Mouse (Mus musculus) cerebellum, adult 11 months (tissue): ENCODE data around the gene D11Wsu47e.

Experiments
- DNase-seq: peaks from one replicate; pipeline ENCODE4 v3.0.0; 2022

The D11Wsu47e gene

GRCm38 (mm10) chr11:113709272-113709671 lies 25.1 kb downstream of the D11Wsu47e start:
- no peak for DNase-seq

- no peak for DNase-seq
Observed at GRCm38 (mm10) chr11:113709731-113710256, 25.6 kb downstream of the D11Wsu47e start, which contains the start of gene Cpsf4l. Gene Cpsf4l (minus strand): TSS chr11:113710017.

- no peak for DNase-seq
Observed at GRCm38 (mm10) chr11:113710257-113710777, 26.1 kb downstream of the D11Wsu47e start.

- DNase-seq: no peak
Observed at GRCm38 (mm10) chr11:113711061-113711460, 26.8 kb downstream of the D11Wsu47e start.

- no peak for DNase-seq
Observed at GRCm38 (mm10) chr11:113715078-113715674, 31.0 kb downstream of the D11Wsu47e start.

- DNase-seq: no peak
Observed at GRCm38 (mm10) chr11:113716132-113716531, 31.9 kb downstream of the D11Wsu47e start.

- DNase-seq: no peak
Observed at GRCm38 (mm10) chr11:113717767-113718424, 33.7 kb downstream of the D11Wsu47e start.

- DNase-seq: no peak
Observed at GRCm38 (mm10) chr11:113722405-113723090, 38.3 kb downstream of the D11Wsu47e start.

GRCm38 (mm10) chr11:113725235-113726048 lies 41.2 kb downstream of the D11Wsu47e start:
- DNase-seq: no peak

- no peak for DNase-seq
Observed at GRCm38 (mm10) chr11:113726994-113727888, 43.0 kb downstream of the D11Wsu47e start.

- no peak for DNase-seq
Observed at GRCm38 (mm10) chr11:113727992-113728391, 43.8 kb downstream of the D11Wsu47e start.

- no peak for DNase-seq
Observed at GRCm38 (mm10) chr11:113729239-113729638, 45.0 kb downstream of the D11Wsu47e start.

- DNase-seq: no peak
Observed at GRCm38 (mm10) chr11:113729917-113730316, 45.7 kb downstream of the D11Wsu47e start.

GRCm38 (mm10) chr11:113730879-113731278 lies 46.7 kb downstream of the D11Wsu47e start:
- no peak for DNase-seq

- no peak for DNase-seq
Observed at GRCm38 (mm10) chr11:113731945-113732612, 47.9 kb downstream of the D11Wsu47e start.

- DNase-seq: no peak
Observed at GRCm38 (mm10) chr11:113733631-113734364, 49.6 kb downstream of the D11Wsu47e start.

- DNase-seq: no peak
Observed at GRCm38 (mm10) chr11:113735151-113735550, 50.9 kb downstream of the D11Wsu47e start.

- no peak for DNase-seq
Observed at GRCm38 (mm10) chr11:113736848-113737552, 52.8 kb downstream of the D11Wsu47e start.

- no peak for DNase-seq
Observed at GRCm38 (mm10) chr11:113737553-113737854, 53.3 kb downstream of the D11Wsu47e start.

- DNase-seq: no peak
Observed at GRCm38 (mm10) chr11:113737912-113738311, 53.7 kb downstream of the D11Wsu47e start.
